Mouse (Mus musculus) embryonic facial prominence, embryonic 11.5 days (tissue): ENCODE data around the gene Vmn1r196. TPM values are rescaled to one million over a fixed set of nuclear protein-coding genes. Genes with fewer than 3 reads are reported as not detected.
"Not testable (repeated sequence)": the region's sequence is repeated elsewhere in the genome, so short reads cannot be mapped to it uniquely, and the experiment has no call there.

ENCODE experiments used
- ATAC-seq: fragments of 200-750 bp; cut with Nextera tagmentation; replicated peaks from 2 replicates; pipeline ENCODE4 v1.8.0; 2017; ENCODE audit warnings: low read depth; ENCODE audit not compliant: insufficient number of reproducible peaks, low FRiP score, low TSS enrichment
- DNase-seq: peaks from one replicate; pipeline ENCODE4 v3.0.0-alpha.2; 2015; ENCODE audit warnings: low spot score
- H3K27ac ChIP-seq: fragments of 300-500 bp; sonication (generic); replicated peaks from 2 replicates; pipeline ENCODE4 v1.5.1; 2014; ENCODE audit warnings: mild to moderate bottlenecking, low read depth, low read length, control low read depth
- H3K27me3 ChIP-seq: fragments of 300-500 bp; sonication (generic); 2 replicates; pipeline ENCODE4 v1.6.1; 2014; ENCODE audit warnings: mild to moderate bottlenecking, low read length, moderate library complexity, mixed read lengths; ENCODE audit not compliant: control insufficient read depth, insufficient read depth
- H3K36me3 ChIP-seq: fragments of 300-500 bp; sonication (generic); replicated peaks from 2 replicates; pipeline ENCODE4 v1.6.1; 2014; ENCODE audit warnings: low read depth, mild to moderate bottlenecking, low read length, moderate library complexity, mixed read lengths; ENCODE audit not compliant: control insufficient read depth, insufficient read depth
- H3K4me1 ChIP-seq: fragments of 300-500 bp; sonication (generic); 2 replicates; pipeline ENCODE4 v1.6.1; 2014; ENCODE audit warnings: low read length, mixed read lengths; ENCODE audit not compliant: control insufficient read depth, insufficient read depth
- H3K4me2 ChIP-seq: fragments of 300-500 bp; sonication (generic); 2 replicates; pipeline ENCODE4 v1.6.1; 2014; ENCODE audit warnings: low read depth, mild to moderate bottlenecking, control low read depth, low read length, moderate library complexity
- H3K4me3 ChIP-seq: fragments of 300-500 bp; sonication (generic); 2 replicates; pipeline ENCODE4 v1.5.1; 2014; ENCODE audit warnings: low read depth, low read length, control low read depth
- H3K9ac ChIP-seq: fragments of 300-500 bp; sonication (generic); replicated peaks from 2 replicates; pipeline ENCODE4 v1.6.1; 2014; ENCODE audit warnings: mild to moderate bottlenecking, control low read depth, low read length
- H3K9me3 ChIP-seq: fragments of 300-500 bp; sonication (generic); replicated peaks from 2 replicates; pipeline ENCODE4 v1.6.1; 2016; ENCODE audit warnings: mild to moderate bottlenecking, low read length, inconsistent platforms, mixed read lengths; ENCODE audit not compliant: control insufficient read depth
- WGBS: fragments of 180-500 bp; shearing (Covaris S2); extraction: QIAGEN DNeasy Blood & Tissue Kit; methylation state at CpG from one replicate; pipeline ENCODE4 v1.1.7; 2014; 5-methylcytosine and 5-hydroxymethylcytosine counted together
- polyA plus RNA-seq: library from polyadenylated mRNA; unstranded; fragments of >200 nt; fragmentation: Nextera tagmentation; extraction: Ambion mirVana; gene quantifications from 2 replicates; pipeline ENCODE4 v1.2.1, GENCODE M21; 2014

Gene Vmn1r196
- polyA plus RNA-seq, result not detected in 2 replicates

DNA sequence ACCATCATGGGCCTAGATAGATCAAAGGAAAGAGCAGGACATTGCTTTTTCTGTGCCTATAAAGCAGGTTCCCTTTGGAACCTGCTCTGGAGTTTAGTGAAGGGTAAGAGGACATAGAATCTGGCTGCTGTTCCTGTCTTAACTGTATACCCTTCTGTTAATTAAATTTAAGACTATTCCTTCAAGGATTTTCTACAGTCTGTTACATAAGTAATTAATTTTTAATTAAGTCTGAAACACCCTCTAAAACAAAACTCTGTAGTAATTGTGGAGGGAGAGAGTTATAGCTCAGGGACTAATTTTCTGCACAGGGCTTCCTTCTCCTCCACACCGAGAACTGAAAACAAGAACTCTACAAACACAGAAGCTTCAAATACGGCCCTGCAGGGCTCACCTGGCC is at the start of gene Vmn1r196:
TSS of gene Vmn1r196 (plus strand) at position 301 of the 400 bp plus-strand sequence.
- Histone ChIP-seq H3K4me2 (no peak within 1 kb of the TSS), H3K36me3 (no peaks in the 10 kb centered on the region), H3K9ac (no peak within 1 kb of the TSS), H3K27ac (no peak within 1 kb of the TSS), H3K4me3 (no peak within 1 kb of the TSS), H3K9me3 (no peaks in the 10 kb centered on the region), H3K4me1 (no peaks in the 10 kb centered on the region), H3K27me3 (no peaks in the 10 kb centered on the region)
- DNase-seq, result no peak
- no peak for ATAC-seq
- 66% methylated on average over 2 of the region's 2 CpGs for WGBS

GRCm38 (mm10) chr13:22243915-22244314 is 45.8 kb upstream of the Vmn1r196 start, which contains the start of gene Vmn1r194:
Gene Vmn1r194 (plus strand): TSS chr13:22244215.
- no peak for ATAC-seq
- H3K4me3 ChIP-seq, result no peak within 1 kb of the TSS
- no peak within 1 kb of the TSS for H3K9ac ChIP-seq
- H3K4me1 ChIP-seq, result no peaks in the 10 kb centered on the region
- 61% methylated on average over 1 of the region's 1 CpGs for WGBS
- H3K4me2 ChIP-seq, result no peak within 1 kb of the TSS
- no peaks in the 10 kb centered on the region for H3K9me3 ChIP-seq
- no peaks in the 10 kb centered on the region for H3K36me3 ChIP-seq
- no peak for DNase-seq
- no peaks in the 10 kb centered on the region for H3K27me3 ChIP-seq
- no peak within 1 kb of the TSS for H3K27ac ChIP-seq

GRCm38 (mm10) chr13:22270222-22270621 is 19.5 kb upstream of the Vmn1r196 start, which contains the start of gene Vmn1r195:
Gene Vmn1r195 (plus strand): TSS chr13:22270522.
- not testable (repeated sequence) for ATAC-seq, H3K4me2 ChIP-seq, H3K36me3 ChIP-seq, H3K9ac ChIP-seq, H3K4me3 ChIP-seq, H3K27me3 ChIP-seq, H3K27ac ChIP-seq, H3K4me1 ChIP-seq, H3K9me3 ChIP-seq, DNase-seq
- 85% methylated on average over 1 of the region's 1 CpGs for WGBS

DNA sequence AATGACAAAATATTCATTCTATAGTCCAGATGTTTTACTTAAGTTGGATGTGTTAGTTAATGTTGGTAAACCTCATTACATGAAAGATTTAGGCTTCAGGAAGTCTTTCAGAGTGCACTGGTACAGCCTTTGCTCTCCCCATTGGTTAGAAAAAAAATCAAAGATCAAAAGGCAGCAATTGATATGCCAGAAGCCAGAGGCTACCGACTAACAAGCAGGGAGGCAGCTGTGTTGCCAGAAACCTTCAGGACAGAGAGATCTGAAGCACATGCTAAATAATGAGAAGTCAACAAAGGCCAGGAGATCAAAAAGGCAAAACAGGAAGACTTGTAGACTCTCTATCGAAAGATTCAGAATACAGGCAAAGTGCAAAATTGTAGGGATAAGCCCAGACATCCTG is 18.0 kb upstream of the Vmn1r196 start:
- no peak for DNase-seq
- no peak overlapping the region for H3K4me3 ChIP-seq
- ATAC-seq, result no peak
- H3K9me3 ChIP-seq, result no peaks in the 10 kb centered on the region
- WGBS, result 55% methylated on average over 2 of the region's 2 CpGs
- H3K4me2 ChIP-seq, result no peak overlapping the region
- H3K4me1 ChIP-seq, result no peaks in the 10 kb centered on the region
- no peak overlapping the region for H3K27ac ChIP-seq
- H3K36me3 ChIP-seq, result no peaks in the 10 kb centered on the region
- H3K27me3 ChIP-seq, result no peaks in the 10 kb centered on the region
- H3K9ac ChIP-seq, result no peak overlapping the region

- Histone ChIP-seq H3K27me3 (no peaks in the 10 kb centered on the region), H3K27ac (no peak overlapping the region), H3K4me1 (no peaks in the 10 kb centered on the region), H3K9me3 (no peaks in the 10 kb centered on the region), H3K4me2 (no peak overlapping the region), H3K9ac (no peak overlapping the region), H3K36me3 (no peaks in the 10 kb centered on the region), H3K4me3 (no peak overlapping the region)
- WGBS, result 75% methylated on average over 2 of the region's 2 CpGs
- ATAC-seq, result no peak
- no peak for DNase-seq
Measured at GRCm38 (mm10) chr13:22284578-22284977, 5.1 kb upstream of the Vmn1r196 start.

DNA sequence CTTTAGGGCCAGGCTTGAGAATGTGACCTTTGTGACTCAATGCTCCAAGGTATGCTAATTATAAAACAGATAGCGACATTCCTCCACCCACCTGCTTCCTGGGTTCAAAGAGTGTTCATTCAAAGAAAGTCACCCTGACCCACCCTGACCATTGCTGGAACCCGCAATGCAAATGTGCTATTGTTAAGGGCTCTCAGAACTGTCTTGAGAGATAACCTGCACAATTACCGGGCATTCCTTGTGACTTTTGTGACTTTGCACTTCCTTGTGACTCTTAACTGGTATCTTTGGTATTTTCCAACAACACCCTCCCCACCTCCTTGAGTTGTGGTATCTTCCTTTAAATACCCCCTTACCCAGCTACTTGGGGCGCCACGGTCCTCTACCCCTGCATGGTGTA is 18.4 kb downstream of the Vmn1r196 start:
- H3K27ac ChIP-seq, H3K4me1 ChIP-seq, H3K9ac ChIP-seq, H3K4me2 ChIP-seq, H3K9me3 ChIP-seq, H3K4me3 ChIP-seq, ATAC-seq, H3K36me3 ChIP-seq, DNase-seq, H3K27me3 ChIP-seq: not testable (repeated sequence)
- WGBS, result 91% methylated on average over 5 of the region's 5 CpGs

- Histone ChIP-seq H3K27ac (no peak overlapping the region), H3K27me3 (no peaks in the 10 kb centered on the region), H3K36me3 (no peaks in the 10 kb centered on the region), H3K9me3 (no peaks in the 10 kb centered on the region), H3K4me1 (no peaks in the 10 kb centered on the region), H3K9ac (no peak overlapping the region), H3K4me2 (no peak overlapping the region), H3K4me3 (no peak overlapping the region)
- no peak for ATAC-seq
- WGBS, result 79% methylated on average over 2 of the region's 2 CpGs
- DNase-seq, result no peak
Measured at GRCm38 (mm10) chr13:22315361-22315760, 25.6 kb downstream of the Vmn1r196 start.

- no peaks in the 10 kb centered on the region for H3K36me3 ChIP-seq
- no peak overlapping the region for H3K27ac ChIP-seq
- H3K4me3 ChIP-seq, result no peak overlapping the region
- no peak overlapping the region for H3K4me2 ChIP-seq
- DNase-seq (no peak), ATAC-seq (no peak)
- H3K9me3 ChIP-seq, result no peaks in the 10 kb centered on the region
- H3K4me1 ChIP-seq, result no peaks in the 10 kb centered on the region
- WGBS, result 83% methylated on average over 2 of the region's 2 CpGs
- H3K9ac ChIP-seq, result no peak overlapping the region
- no peaks in the 10 kb centered on the region for H3K27me3 ChIP-seq
Measured at GRCm38 (mm10) chr13:22317366-22317765, 27.6 kb downstream of the Vmn1r196 start.
